Mouse (Mus musculus): Measurements from ENCODE around the gene Atad5. TPM values are rescaled to one million over a fixed set of nuclear protein-coding genes. Genes with fewer than 3 reads are reported as not detected.
A peak's percentile ranks its signal among the peaks of the same experiment; 100 is the strongest.

Gene Atad5
- polyA plus RNA-seq, 1 experiment from 2014 or later, result 16.2 TPM

GRCm38 (mm10) chr11:80081786-80082319 lies 7.3 kb upstream of the Atad5 start:
- ATAC-seq (ENCODE audit: insufficient read depth), result no peak
- H3K4me3 ChIP-seq (ENCODE audit: low read depth, low read length), result no peak overlapping the region
- DNase-seq, result no peak
- H3K4me2 ChIP-seq, result peak overlapping the region; percentile 69
- H3K9me3 ChIP-seq (ENCODE audit: low read depth, low read length), result no peaks in the 10 kb centered on the region
- H3K27me3 ChIP-seq (ENCODE audit: insufficient read depth, low read length), result no peaks in the 10 kb centered on the region
- H3K4me1 ChIP-seq (ENCODE audit: insufficient read depth), result no peaks in the 10 kb centered on the region
- WGBS, result 70% methylated on average over 7 of the region's 7 CpGs
- H3K9ac ChIP-seq, result no peak overlapping the region
- H3K27ac ChIP-seq (ENCODE audit: low read depth), result peak overlapping the region; percentile 97
- no peaks in the 10 kb centered on the region for H3K36me3 ChIP-seq (ENCODE audit: insufficient read depth)
- TF ChIP-seq CTCF (IDR thresholded peaks at IDR 0.05; ENCODE audit: low read depth), result no peak

DNA sequence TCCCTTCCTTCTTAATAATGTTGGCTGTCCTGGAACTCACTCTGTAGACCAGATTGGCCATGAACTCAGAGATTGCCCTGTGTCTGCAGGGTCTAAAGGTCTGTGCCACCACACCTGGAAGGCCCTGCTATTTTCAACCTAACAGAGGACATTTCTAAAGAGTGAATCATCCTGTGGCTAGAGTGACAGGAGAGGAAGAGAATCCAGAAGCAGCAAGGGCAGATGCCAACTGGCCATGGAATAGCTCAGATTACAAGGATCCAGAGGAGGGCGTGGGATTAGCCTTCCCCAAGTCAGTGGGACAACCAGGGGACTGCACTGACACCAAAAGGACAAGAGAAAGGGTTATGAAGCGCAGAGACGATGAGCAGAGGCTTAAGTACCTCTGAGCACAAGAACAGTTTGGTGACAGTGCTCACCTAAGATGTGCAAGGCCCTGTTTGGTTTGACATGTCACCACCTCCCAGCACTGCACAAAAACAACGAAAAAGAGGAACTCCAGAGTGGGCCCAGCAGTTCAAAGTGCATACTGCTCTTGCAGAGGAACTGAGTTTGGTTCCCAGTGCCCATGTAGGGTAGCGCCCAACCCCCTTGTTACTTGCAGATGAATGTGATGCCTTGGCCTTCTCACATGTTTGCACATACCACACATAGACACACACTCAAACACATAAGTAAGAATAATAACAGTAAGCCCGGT lies 3.7 kb upstream of the Atad5 start:
- H3K4me1 ChIP-seq (ENCODE audit: insufficient read depth), result no peaks in the 10 kb centered on the region; the same call in 1 of the 2 replicates
- TF ChIP-seq CTCF (IDR thresholded peaks at IDR 0.05; ENCODE audit: low read depth), result no peak
- WGBS, result 63% methylated on average over 6 of the region's 6 CpGs

GRCm38 (mm10) chr11:80086844-80087243 lies 2.4 kb upstream of the Atad5 start:
- no peak overlapping the region for H3K4me3 ChIP-seq (ENCODE audit: low read depth, low read length)
- no peak overlapping the region for H3K27ac ChIP-seq (ENCODE audit: low read depth)
- peak; percentile 75; the same call in 1 of the 2 replicates for ATAC-seq (ENCODE audit: insufficient read depth)
- no peaks in the 10 kb centered on the region for H3K9me3 ChIP-seq (ENCODE audit: low read depth, low read length)
- H3K4me1 ChIP-seq (ENCODE audit: insufficient read depth), result no peaks in the 10 kb centered on the region; the same call in 1 of the 2 replicates
- TF ChIP-seq CTCF (IDR thresholded peaks at IDR 0.05; ENCODE audit: low read depth), result peak; percentile 86
- DNase-seq, result peak; percentile 91
- no peaks in the 10 kb centered on the region for H3K27me3 ChIP-seq (ENCODE audit: insufficient read depth, low read length)
- H3K9ac ChIP-seq, result no peak overlapping the region
- H3K36me3 ChIP-seq (ENCODE audit: insufficient read depth), result 0 out of 2 replicates have a peak, but pooled peaks cover 2% of the 10 kb centered on the region
- no peak overlapping the region for H3K4me2 ChIP-seq
- 8% methylated on average over 5 of the region's 5 CpGs for WGBS

More for the DNA sequence above, 3.7 kb upstream of the Atad5 start:
- H3K36me3 ChIP-seq (ENCODE audit: insufficient read depth), result no peaks in the 10 kb centered on the region
- ATAC-seq (ENCODE audit: insufficient read depth), result no peak
- DNase-seq, result no peak
- H3K9me3 ChIP-seq (ENCODE audit: low read depth, low read length), result no peaks in the 10 kb centered on the region
- no peak overlapping the region for H3K9ac ChIP-seq
- H3K4me2 ChIP-seq, result no peak overlapping the region
- no peak overlapping the region for H3K27ac ChIP-seq (ENCODE audit: low read depth)
- no peaks in the 10 kb centered on the region for H3K27me3 ChIP-seq (ENCODE audit: insufficient read depth, low read length)
- H3K4me3 ChIP-seq (ENCODE audit: low read depth, low read length), result no peak overlapping the region

GRCm38 (mm10) chr11:80089817-80090214 lies 616 bp downstream of the Atad5 start:
- Histone ChIP-seq H3K9ac (peak overlapping the region; percentile 98), H3K36me3 (ENCODE audit: insufficient read depth) (0 out of 2 replicates have a peak, but pooled peaks cover 2% of the 10 kb centered on the region), H3K4me2 (peak overlapping the region; percentile 84), H3K9me3 (ENCODE audit: low read depth, low read length) (no peaks in the 10 kb centered on the region), H3K4me1 (ENCODE audit: insufficient read depth) (no peaks in the 10 kb centered on the region; the same call in 1 of the 2 replicates), H3K27me3 (ENCODE audit: insufficient read depth, low read length) (no peaks in the 10 kb centered on the region), H3K4me3 (ENCODE audit: low read depth, low read length) (peak overlapping the region; percentile 100), H3K27ac (ENCODE audit: low read depth) (peak overlapping the region; percentile 80)
- TF ChIP-seq CTCF (IDR thresholded peaks at IDR 0.05; ENCODE audit: low read depth), result no peak
- DNase-seq (no peak), ATAC-seq (ENCODE audit: insufficient read depth) (no peak)
- 1% methylated on average over 14 of the region's 14 CpGs for WGBS

GRCm38 (mm10) chr11:80090555-80091164 lies 1.5 kb downstream of the Atad5 start:
- H3K4me1 ChIP-seq (ENCODE audit: insufficient read depth), result no peaks in the 10 kb centered on the region; the same call in 1 of the 2 replicates
- peak overlapping the region; percentile 84 for H3K4me2 ChIP-seq
- peak overlapping the region; percentile 100 for H3K4me3 ChIP-seq (ENCODE audit: low read depth, low read length)
- WGBS, result 50% methylated on average over 3 of the region's 3 CpGs
- peaks cover 9% of the 10 kb centered on the region for H3K36me3 ChIP-seq (ENCODE audit: insufficient read depth)
- TF ChIP-seq CTCF (IDR thresholded peaks at IDR 0.05; ENCODE audit: low read depth), result no peak
- H3K27me3 ChIP-seq (ENCODE audit: insufficient read depth, low read length), result no peaks in the 10 kb centered on the region
- DNase-seq (no peak), ATAC-seq (ENCODE audit: insufficient read depth) (no peak)
- no peak overlapping the region for H3K27ac ChIP-seq (ENCODE audit: low read depth)
- no peaks in the 10 kb centered on the region for H3K9me3 ChIP-seq (ENCODE audit: low read depth, low read length)
- peak overlapping the region; percentile 98 for H3K9ac ChIP-seq

DNA sequence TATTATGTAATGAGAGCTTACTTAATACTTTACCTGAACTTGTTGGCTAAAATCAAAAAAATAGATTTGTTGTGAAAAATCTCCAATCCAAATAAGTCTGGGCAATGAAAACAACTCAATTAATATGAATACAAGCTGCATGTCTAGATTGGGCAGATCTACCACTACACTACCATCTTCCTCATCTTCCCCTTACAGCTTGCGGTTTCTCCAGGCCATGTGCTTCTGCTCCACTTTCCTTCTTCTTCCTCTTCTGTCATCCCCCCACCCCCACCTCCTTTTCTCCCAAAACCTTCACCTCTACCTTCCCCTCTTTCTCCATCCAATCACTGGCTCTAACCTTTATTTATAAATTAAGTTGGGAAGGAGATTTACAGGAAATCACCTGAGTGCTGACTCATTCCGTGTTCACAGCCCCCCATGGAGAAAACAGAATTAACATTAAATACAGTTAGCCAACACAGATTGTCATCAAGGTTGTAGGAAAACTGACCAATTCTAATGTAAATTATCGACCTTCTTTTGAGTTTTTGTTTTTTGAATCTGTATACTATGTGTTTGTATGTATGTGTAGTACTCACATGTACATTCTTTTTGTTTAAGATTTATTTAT lies 9.3 kb downstream of the Atad5 start:
- no peak for ATAC-seq (ENCODE audit: insufficient read depth)

DNA sequence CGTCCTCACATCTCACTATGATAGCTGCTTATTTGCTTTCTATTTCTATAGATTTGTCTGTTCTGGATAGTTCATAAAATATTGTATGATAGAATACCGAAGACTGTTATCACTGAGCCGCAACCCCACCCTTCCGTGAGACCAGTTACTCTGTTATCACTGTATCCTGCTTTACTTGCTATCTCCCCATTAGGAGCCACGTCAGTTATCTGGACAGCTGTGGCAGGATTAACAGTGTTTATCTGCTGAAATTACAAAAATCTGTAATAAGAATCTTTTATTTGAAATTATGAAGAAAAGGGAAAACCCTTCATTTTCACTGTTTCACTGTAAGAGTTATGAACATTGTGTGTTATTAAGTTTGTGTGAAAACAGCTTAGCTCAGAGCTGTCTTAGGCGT lies 12.1 kb downstream of the Atad5 start:
- no peak for ATAC-seq (ENCODE audit: insufficient read depth)
- Histone ChIP-seq H3K9ac (no peak overlapping the region), H3K27me3 (ENCODE audit: insufficient read depth, low read length) (no peaks in the 10 kb centered on the region), H3K4me2 (no peak overlapping the region), H3K4me1 (ENCODE audit: insufficient read depth) (no peaks in the 10 kb centered on the region), H3K27ac (ENCODE audit: low read depth) (no peak overlapping the region), H3K36me3 (ENCODE audit: insufficient read depth) (peaks cover 71% of the 10 kb centered on the region), H3K4me3 (ENCODE audit: low read depth, low read length) (no peak overlapping the region), H3K9me3 (ENCODE audit: low read depth, low read length) (no peaks in the 10 kb centered on the region)
- no peak for TF ChIP-seq CTCF (IDR thresholded peaks at IDR 0.05; ENCODE audit: low read depth)
- no peak for DNase-seq
- WGBS, result 87% methylated on average over 6 of the region's 6 CpGs

More for the DNA sequence above, 9.3 kb downstream of the Atad5 start:
- Histone ChIP-seq H3K4me3 (ENCODE audit: low read depth, low read length) (no peak overlapping the region), H3K27ac (ENCODE audit: low read depth) (no peak overlapping the region), H3K36me3 (ENCODE audit: insufficient read depth) (peaks cover 67% of the 10 kb centered on the region), H3K4me1 (ENCODE audit: insufficient read depth) (no peaks in the 10 kb centered on the region), H3K27me3 (ENCODE audit: insufficient read depth, low read length) (no peaks in the 10 kb centered on the region), H3K9me3 (ENCODE audit: low read depth, low read length) (no peaks in the 10 kb centered on the region), H3K4me2 (no peak overlapping the region), H3K9ac (no peak overlapping the region)
- no peak for TF ChIP-seq CTCF (IDR thresholded peaks at IDR 0.05; ENCODE audit: low read depth)
- DNase-seq, result no peak
- 87% methylated on average over 3 of the region's 3 CpGs for WGBS

Measured in lung, embryonic 14.5 days (tissue).